Mouse (Mus musculus) B cell, adult 62 days (primary cell): ENCODE results near the gene Gm21897. TPM values are rescaled to one million over a fixed set of nuclear protein-coding genes. Genes with fewer than 3 reads are reported as not detected.

Source experiments
- total RNA-seq: library from RNA; stranded (reverse); gene quantifications from 4 replicates; pipeline ENCODE4 v1.2.4, GENCODE M21; 2023

The Gm21897 gene
- not detected in 4 replicates for total RNA-seq

DNA sequence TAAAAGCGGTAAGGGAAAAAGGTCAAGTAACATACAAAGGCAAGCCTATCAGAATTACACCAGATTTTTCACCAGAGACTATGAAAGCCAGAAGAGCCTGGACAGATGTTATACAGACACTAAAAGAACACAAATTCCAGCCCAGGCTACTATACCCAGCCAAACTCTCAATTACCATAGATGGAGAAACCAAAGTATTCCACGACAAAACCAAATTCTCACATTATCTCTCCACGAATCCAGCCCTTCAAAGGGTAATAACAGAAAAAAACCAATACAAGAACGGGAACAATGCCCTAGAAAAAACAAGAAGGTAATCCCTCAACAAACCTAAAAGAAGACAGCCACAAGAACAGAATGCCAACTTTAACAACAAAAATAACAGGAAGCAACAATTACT, at the start of gene Gm21897:
Gene Gm21897, plus strand, starts transcription at position 301 of the 400 bp plus-strand sequence.

